Mouse (Mus musculus): ENCODE measurements around the gene Jag1. TPM values are rescaled to one million over a fixed set of nuclear protein-coding genes. Genes with fewer than 3 reads are reported as not detected.

Gene Jag1
- 4.6 and 4.7 TPM in 2 replicates for polyA plus RNA-seq (2014; fragmentation: Nextera tagmentation; extraction: Ambion mirVana)

- WGBS = under 1% methylated on average over 56 of the region's 59 CpGs
- no peaks in the 10 kb centered on the region; the same call in 1 of the 2 replicates for H3K4me1 ChIP-seq (replicated peaks; ENCODE audit: control insufficient read depth, insufficient read depth, low read length)
- DNase-seq (ENCODE audit: low spot score) (peak; percentile 59), ATAC-seq (replicated peaks; ENCODE audit: low FRiP score) (no peak)
- H3K4me3 ChIP-seq (ENCODE audit: low read depth, low read length) = peak within 1 kb of the TSS; percentile 61
- H3K9ac ChIP-seq (ENCODE audit: low read depth, low read length) = peak within 1 kb of the TSS; percentile 68
- peak within 1 kb of the TSS; percentile 72 for H3K27ac ChIP-seq (ENCODE audit: low read depth, low read length)
- no peaks in the 10 kb centered on the region for H3K9me3 ChIP-seq (ENCODE audit: control insufficient read depth, low read length)
- H3K4me2 ChIP-seq = peak within 1 kb of the TSS; percentile 85
- peaks cover 52% of the 10 kb centered on the region for H3K27me3 ChIP-seq (replicated peaks; ENCODE audit: control insufficient read depth, insufficient read depth, low read length)
- no peaks in the 10 kb centered on the region for H3K36me3 ChIP-seq (ENCODE audit: control insufficient read depth, insufficient read depth, low read length)
Observed at GRCm38 (mm10) chr2:137116025-137116674, at the start of gene Jag1. TSS of gene Jag1 (minus strand) at chr2:137116644.

- no peak overlapping the region for H3K27ac ChIP-seq (ENCODE audit: low read depth, low read length)
- ATAC-seq (replicated peaks; ENCODE audit: low FRiP score) (no peak), DNase-seq (ENCODE audit: low spot score) (no peak)
- H3K36me3 ChIP-seq (ENCODE audit: control insufficient read depth, insufficient read depth, low read length) = no peaks in the 10 kb centered on the region
- H3K4me2 ChIP-seq = no peak overlapping the region
- no peaks in the 10 kb centered on the region for H3K9me3 ChIP-seq (ENCODE audit: control insufficient read depth, low read length)
- H3K9ac ChIP-seq (ENCODE audit: low read depth, low read length) = no peak overlapping the region
- no peaks in the 10 kb centered on the region for H3K27me3 ChIP-seq (replicated peaks; ENCODE audit: control insufficient read depth, insufficient read depth, low read length)
- H3K4me1 ChIP-seq (replicated peaks; ENCODE audit: control insufficient read depth, insufficient read depth, low read length) = no peaks in the 10 kb centered on the region
- no peak overlapping the region for H3K4me3 ChIP-seq (ENCODE audit: low read depth, low read length)
- WGBS = 75% methylated on average over 1 of the region's 1 CpGs
Observed at GRCm38 (mm10) chr2:137156018-137156417, 39.6 kb upstream of the Jag1 start.

GRCm38 (mm10) chr2:137153825-137154224 is 37.4 kb upstream of the Jag1 start:
- no peak overlapping the region for H3K27ac ChIP-seq (ENCODE audit: low read depth, low read length)
- no peaks in the 10 kb centered on the region for H3K9me3 ChIP-seq (ENCODE audit: control insufficient read depth, low read length)
- no peaks in the 10 kb centered on the region for H3K36me3 ChIP-seq (ENCODE audit: control insufficient read depth, insufficient read depth, low read length)
- H3K4me2 ChIP-seq = no peak overlapping the region
- H3K4me1 ChIP-seq (replicated peaks; ENCODE audit: control insufficient read depth, insufficient read depth, low read length) = no peaks in the 10 kb centered on the region
- no peak overlapping the region for H3K9ac ChIP-seq (ENCODE audit: low read depth, low read length)
- ATAC-seq (replicated peaks; ENCODE audit: low FRiP score) (no peak), DNase-seq (ENCODE audit: low spot score) (no peak)
- no peaks in the 10 kb centered on the region for H3K27me3 ChIP-seq (replicated peaks; ENCODE audit: control insufficient read depth, insufficient read depth, low read length)
- WGBS = 53% methylated on average over 4 of the region's 4 CpGs
- H3K4me3 ChIP-seq (ENCODE audit: low read depth, low read length) = no peak overlapping the region

- H3K9me3 ChIP-seq (ENCODE audit: control insufficient read depth, low read length) = no peaks in the 10 kb centered on the region
- WGBS = 80% methylated on average over 10 of the region's 10 CpGs
- H3K27me3 ChIP-seq (replicated peaks; ENCODE audit: control insufficient read depth, insufficient read depth, low read length) = no peaks in the 10 kb centered on the region
- DNase-seq (ENCODE audit: low spot score) (no peak), ATAC-seq (replicated peaks; ENCODE audit: low FRiP score) (no peak)
- no peak overlapping the region for H3K27ac ChIP-seq (ENCODE audit: low read depth, low read length)
- H3K9ac ChIP-seq (ENCODE audit: low read depth, low read length) = no peak overlapping the region
- no peaks in the 10 kb centered on the region for H3K4me1 ChIP-seq (replicated peaks; ENCODE audit: control insufficient read depth, insufficient read depth, low read length)
- no peaks in the 10 kb centered on the region for H3K36me3 ChIP-seq (ENCODE audit: control insufficient read depth, insufficient read depth, low read length)
- no peak overlapping the region for H3K4me3 ChIP-seq (ENCODE audit: low read depth, low read length)
- H3K4me2 ChIP-seq = no peak overlapping the region
Observed at GRCm38 (mm10) chr2:137153172-137153667, 36.8 kb upstream of the Jag1 start.

GRCm38 (mm10) chr2:137150953-137151352 is 34.5 kb upstream of the Jag1 start:
- DNase-seq (ENCODE audit: low spot score) (no peak), ATAC-seq (replicated peaks; ENCODE audit: low FRiP score) (no peak)
- 91% methylated on average over 3 of the region's 3 CpGs for WGBS
- H3K4me3 ChIP-seq (ENCODE audit: low read depth, low read length) = no peak overlapping the region
- no peak overlapping the region for H3K4me2 ChIP-seq
- H3K36me3 ChIP-seq (ENCODE audit: control insufficient read depth, insufficient read depth, low read length) = no peaks in the 10 kb centered on the region
- H3K9me3 ChIP-seq (ENCODE audit: control insufficient read depth, low read length) = no peaks in the 10 kb centered on the region
- no peak overlapping the region for H3K9ac ChIP-seq (ENCODE audit: low read depth, low read length)
- H3K4me1 ChIP-seq (replicated peaks; ENCODE audit: control insufficient read depth, insufficient read depth, low read length) = no peaks in the 10 kb centered on the region
- no peaks in the 10 kb centered on the region for H3K27me3 ChIP-seq (replicated peaks; ENCODE audit: control insufficient read depth, insufficient read depth, low read length)
- no peak overlapping the region for H3K27ac ChIP-seq (ENCODE audit: low read depth, low read length)

GRCm38 (mm10) chr2:137146938-137147666 is 30.7 kb upstream of the Jag1 start:
- Histone ChIP-seq H3K4me3 (ENCODE audit: low read depth, low read length) (no peak overlapping the region), H3K4me2 (no peak overlapping the region), H3K27me3 (replicated peaks; ENCODE audit: control insufficient read depth, insufficient read depth, low read length) (no peaks in the 10 kb centered on the region), H3K27ac (ENCODE audit: low read depth, low read length) (no peak overlapping the region), H3K36me3 (ENCODE audit: control insufficient read depth, insufficient read depth, low read length) (no peaks in the 10 kb centered on the region), H3K9ac (ENCODE audit: low read depth, low read length) (no peak overlapping the region), H3K9me3 (ENCODE audit: control insufficient read depth, low read length) (no peaks in the 10 kb centered on the region), H3K4me1 (replicated peaks; ENCODE audit: control insufficient read depth, insufficient read depth, low read length) (no peaks in the 10 kb centered on the region)
- WGBS = 84% methylated on average over 2 of the region's 2 CpGs
- DNase-seq (ENCODE audit: low spot score) = no peak
- no peak for ATAC-seq (replicated peaks; ENCODE audit: low FRiP score)

- WGBS = 83% methylated on average over 1 of the region's 1 CpGs
- H3K4me2 ChIP-seq = no peak overlapping the region
- no peak overlapping the region for H3K27ac ChIP-seq (ENCODE audit: low read depth, low read length)
- H3K4me3 ChIP-seq (ENCODE audit: low read depth, low read length) = no peak overlapping the region
- H3K4me1 ChIP-seq (replicated peaks; ENCODE audit: control insufficient read depth, insufficient read depth, low read length) = no peaks in the 10 kb centered on the region
- no peaks in the 10 kb centered on the region for H3K9me3 ChIP-seq (ENCODE audit: control insufficient read depth, low read length)
- no peak overlapping the region for H3K9ac ChIP-seq (ENCODE audit: low read depth, low read length)
- no peaks in the 10 kb centered on the region for H3K27me3 ChIP-seq (replicated peaks; ENCODE audit: control insufficient read depth, insufficient read depth, low read length)
- ATAC-seq (replicated peaks; ENCODE audit: low FRiP score) = no peak
- no peak for DNase-seq (ENCODE audit: low spot score)
- no peaks in the 10 kb centered on the region for H3K36me3 ChIP-seq (ENCODE audit: control insufficient read depth, insufficient read depth, low read length)
Observed at GRCm38 (mm10) chr2:137138063-137138462, 21.6 kb upstream of the Jag1 start.

GRCm38 (mm10) chr2:137134035-137134434 is 17.6 kb upstream of the Jag1 start:
- Histone ChIP-seq H3K9me3 (ENCODE audit: control insufficient read depth, low read length) (no peaks in the 10 kb centered on the region), H3K36me3 (ENCODE audit: control insufficient read depth, insufficient read depth, low read length) (no peaks in the 10 kb centered on the region), H3K4me1 (replicated peaks; ENCODE audit: control insufficient read depth, insufficient read depth, low read length) (no peaks in the 10 kb centered on the region), H3K27ac (ENCODE audit: low read depth, low read length) (no peak overlapping the region), H3K9ac (ENCODE audit: low read depth, low read length) (no peak overlapping the region), H3K4me2 (no peak overlapping the region), H3K27me3 (replicated peaks; ENCODE audit: control insufficient read depth, insufficient read depth, low read length) (no peaks in the 10 kb centered on the region), H3K4me3 (ENCODE audit: low read depth, low read length) (no peak overlapping the region)
- DNase-seq (ENCODE audit: low spot score) (no peak), ATAC-seq (replicated peaks; ENCODE audit: low FRiP score) (no peak)
- WGBS = 66% methylated on average over 5 of the region's 5 CpGs

- Histone ChIP-seq H3K4me2 (no peak overlapping the region), H3K9ac (ENCODE audit: low read depth, low read length) (no peak overlapping the region), H3K36me3 (ENCODE audit: control insufficient read depth, insufficient read depth, low read length) (no peaks in the 10 kb centered on the region), H3K4me1 (replicated peaks; ENCODE audit: control insufficient read depth, insufficient read depth, low read length) (no peaks in the 10 kb centered on the region), H3K27ac (ENCODE audit: low read depth, low read length) (no peak overlapping the region), H3K9me3 (ENCODE audit: control insufficient read depth, low read length) (no peaks in the 10 kb centered on the region), H3K27me3 (replicated peaks; ENCODE audit: control insufficient read depth, insufficient read depth, low read length) (no peaks in the 10 kb centered on the region), H3K4me3 (ENCODE audit: low read depth, low read length) (no peak overlapping the region)
- WGBS = 62% methylated on average over 1 of the region's 1 CpGs
- ATAC-seq (replicated peaks; ENCODE audit: low FRiP score) (no peak), DNase-seq (ENCODE audit: low spot score) (no peak)
Observed at GRCm38 (mm10) chr2:137124861-137125260, 8.4 kb upstream of the Jag1 start.

Measured in liver, embryonic 11.5 days (tissue).